Mouse (Mus musculus): Measurements from ENCODE around the gene Gm8773.

The Gm8773 gene

DNA sequence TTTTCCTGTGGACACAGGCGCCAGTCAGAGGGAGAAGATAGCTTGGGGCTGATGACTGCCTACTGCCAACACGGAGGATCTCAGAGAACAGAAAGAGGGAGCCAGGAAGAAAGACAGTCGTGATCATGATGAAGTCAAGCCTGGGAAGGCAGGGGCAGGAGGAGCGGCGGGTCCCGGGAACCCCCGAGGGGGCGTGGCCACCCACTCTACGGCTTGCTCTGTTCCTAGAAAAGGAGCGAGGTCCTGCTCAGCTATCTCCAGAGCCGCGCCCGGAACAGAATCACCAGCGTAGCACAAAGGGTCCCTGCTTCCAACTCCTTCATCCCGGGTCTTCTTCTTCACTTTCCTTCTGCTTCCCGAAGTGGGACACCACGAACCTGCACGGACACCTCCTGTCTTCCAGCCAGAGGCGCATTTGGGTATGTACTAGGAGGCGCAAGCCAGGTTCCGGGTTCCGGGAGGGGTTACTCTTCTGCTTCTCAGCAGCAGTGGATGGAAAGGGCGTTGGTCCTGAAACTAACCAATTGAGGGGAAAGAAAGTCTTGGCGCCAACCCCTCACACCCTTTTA, at the start of gene Gm8773:
Gene Gm8773, plus strand, starts transcription at position 51 of the 569 bp plus-strand sequence.
- peak; percentile 4 for DNase-seq (ENCODE audit: low spot score)

DNA sequence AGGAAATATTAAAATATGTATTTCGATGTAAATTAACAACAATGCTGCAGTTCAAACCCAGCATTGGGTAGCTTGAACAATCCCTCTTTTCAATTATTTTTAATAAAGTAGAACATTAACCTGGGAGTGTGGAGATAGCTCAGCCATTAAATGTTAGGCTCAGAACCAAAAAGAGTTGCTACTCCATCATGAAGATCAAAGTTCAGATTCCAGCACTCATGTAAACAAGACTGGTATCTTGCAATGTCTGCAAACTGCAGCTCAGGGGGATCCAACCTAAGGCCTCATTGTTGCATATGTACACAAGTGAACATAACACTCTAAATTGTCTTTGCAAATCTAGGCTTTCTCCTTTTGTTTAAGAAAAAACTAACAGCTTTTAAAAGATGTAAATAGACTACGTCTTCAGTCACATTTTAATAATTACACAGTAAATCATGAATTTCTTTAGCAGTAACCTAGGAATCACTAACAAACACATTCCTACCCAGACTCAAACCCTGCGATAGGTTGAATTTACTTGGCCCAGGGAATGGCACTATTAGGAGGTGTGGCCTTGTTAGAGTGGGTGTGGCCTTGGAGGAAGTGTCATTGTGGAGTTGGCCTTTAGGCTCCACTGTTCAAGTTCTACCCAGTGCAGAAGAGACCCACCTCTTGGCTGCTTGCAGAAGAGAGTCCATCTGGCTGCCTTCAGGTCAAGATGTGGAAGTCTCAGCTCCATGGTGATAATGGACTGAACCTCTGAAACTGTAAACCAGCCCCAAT, 39.8 kb upstream of the Gm8773 start:
- DNase-seq (ENCODE audit: low spot score), result no peak

- DNase-seq (ENCODE audit: low spot score), result no peak
Measured at GRCm38 (mm10) chr5:5536131-5536530, 37.5 kb upstream of the Gm8773 start.

- DNase-seq (ENCODE audit: low spot score), result no peak
Measured at GRCm38 (mm10) chr5:5539771-5540170, 33.8 kb upstream of the Gm8773 start.

DNA sequence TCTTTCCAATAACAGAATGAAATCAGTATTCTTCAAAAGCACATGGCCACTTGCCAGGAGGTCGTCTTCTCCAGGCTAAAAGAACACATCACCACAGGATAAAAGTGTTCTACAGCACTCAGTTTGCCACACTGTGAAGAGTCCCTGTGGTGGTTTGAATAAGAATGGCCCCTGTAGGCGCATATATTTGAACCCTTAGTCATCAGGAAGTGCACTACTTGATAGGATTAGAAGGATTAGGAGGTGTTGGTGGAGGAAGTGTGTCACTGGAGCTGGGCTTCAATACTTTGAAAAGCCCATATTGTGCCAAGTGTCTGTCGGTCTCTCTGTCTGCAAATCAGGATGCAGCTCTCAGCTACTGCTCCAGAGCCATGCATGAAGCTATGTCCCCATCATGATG, 33.2 kb upstream of the Gm8773 start:
- no peak for DNase-seq (ENCODE audit: low spot score)

DNA sequence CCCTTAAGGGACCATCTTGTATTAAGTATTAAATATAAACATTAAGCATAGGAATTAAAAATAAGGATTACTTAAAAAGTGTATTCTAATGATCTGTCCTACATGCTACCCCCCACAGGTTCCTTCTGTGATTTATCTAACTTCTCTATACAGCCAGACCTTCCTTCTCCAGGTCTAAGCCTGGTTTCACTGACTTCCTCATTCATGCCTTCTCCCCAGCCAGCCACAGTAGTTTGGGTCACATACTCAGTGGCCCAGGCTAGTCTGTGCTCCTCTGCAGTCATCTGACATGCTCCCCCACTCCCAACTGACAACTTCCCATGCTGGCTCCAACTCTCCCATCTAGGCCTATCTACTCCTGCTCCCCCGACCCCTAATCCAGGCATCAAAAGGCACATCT, 22.5 kb upstream of the Gm8773 start:
- DNase-seq (ENCODE audit: low spot score), result no peak

GRCm38 (mm10) chr5:5559079-5559740, 14.4 kb upstream of the Gm8773 start, which contains the start of gene Gtpbp10:
TSS of gene Gtpbp10 (minus strand) at chr5:5559538.
- DNase-seq (ENCODE audit: low spot score), result peak; percentile 84

- no peak for DNase-seq (ENCODE audit: low spot score)
Measured at GRCm38 (mm10) chr5:5559798-5560197, 13.8 kb upstream of the Gm8773 start.

GRCm38 (mm10) chr5:5561041-5561706, 12.4 kb upstream of the Gm8773 start:
- no peak for DNase-seq (ENCODE audit: low spot score)

- DNase-seq (ENCODE audit: low spot score), result no peak
Measured at GRCm38 (mm10) chr5:5562435-5562834, 11.2 kb upstream of the Gm8773 start.

DNA sequence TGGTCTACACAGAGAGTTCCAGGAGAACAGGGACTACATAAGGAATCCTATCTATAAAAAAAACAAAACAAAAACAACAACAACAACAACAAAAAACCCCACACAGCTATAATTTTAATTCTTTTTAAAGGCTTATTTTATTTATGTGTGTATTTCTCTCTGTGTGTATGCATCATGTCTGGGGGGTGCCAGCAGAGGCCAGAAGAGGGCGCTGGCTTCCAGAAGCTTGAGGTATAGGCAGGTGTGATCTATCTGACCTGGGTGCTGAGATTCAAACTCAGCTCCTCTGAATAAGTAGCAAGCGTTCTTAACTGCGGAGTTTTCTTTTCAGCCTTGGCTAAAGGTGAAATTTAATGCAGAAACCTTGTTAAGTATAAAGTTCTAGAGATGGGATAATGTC, 14.1 kb downstream of the Gm8773 start:
- no peak for DNase-seq (ENCODE audit: low spot score)

DNA sequence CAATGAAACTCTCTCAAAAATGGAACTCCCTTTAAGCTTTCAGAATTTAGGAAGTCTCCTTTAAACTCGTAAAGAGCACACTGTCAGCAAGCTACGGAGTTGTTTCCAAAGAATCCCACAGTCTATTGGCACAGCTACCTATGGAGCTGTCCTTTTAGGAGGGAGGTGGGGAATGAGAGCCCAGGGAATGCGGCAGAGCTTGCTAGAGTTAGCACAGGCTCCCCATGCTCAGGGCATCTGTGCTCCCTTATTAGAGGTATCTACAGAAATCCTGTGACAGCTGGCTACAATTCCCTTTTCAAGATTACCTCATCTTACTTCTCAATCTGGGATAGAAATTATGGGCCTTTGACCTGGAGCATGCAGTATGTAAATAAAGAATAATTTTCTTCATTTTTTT, 36.9 kb downstream of the Gm8773 start:
- no peak for DNase-seq (ENCODE audit: low spot score)

GRCm38 (mm10) chr5:5618329-5618728, 44.7 kb downstream of the Gm8773 start:
- DNase-seq (ENCODE audit: low spot score), result no peak

- no peak for DNase-seq (ENCODE audit: low spot score)
Measured at GRCm38 (mm10) chr5:5625491-5625890, 51.9 kb downstream of the Gm8773 start.

Data from ovary, adult 18-20 months (tissue).